Mouse (Mus musculus): ENCODE data around the gene Trove2. TPM values are rescaled to one million over a fixed set of nuclear protein-coding genes. Genes with fewer than 3 reads are reported as not detected.
A peak's percentile ranks its signal among the peaks of the same experiment; 100 is the strongest.

Trove2 gene
- polyA plus RNA-seq, 1 experiment = not detected

GRCm38 (mm10) chr1:143777558-143778218 is 820 bp upstream of the Trove2 start:
- Histone ChIP-seq H3K4me3 (ENCODE audit: insufficient read depth, low read depth, low read length) (peak overlapping the region; percentile 55), H3K27ac (ENCODE audit: insufficient read depth, low read depth, low read length) (0 out of 2 replicates have a peak overlapping the region, but pooled peaks have one; percentile 8), H3K4me1 (ENCODE audit: control insufficient read depth, insufficient read depth, low read length) (peaks cover 6% of the 10 kb centered on the region; the same call in 1 of the 2 replicates)
- under 1% methylated on average over 39 of the region's 39 CpGs for WGBS
- TF ChIP-seq CTCF (IDR thresholded peaks at IDR 0.05; ENCODE audit: insufficient read depth, low read depth, low read length) (no peak), POLR2A (IDR thresholded peaks at IDR 0.05; ENCODE audit: insufficient read depth, low read depth, low read length) (no peak)

- WGBS = 36% methylated on average over 6 of the region's 6 CpGs
- peaks cover 15% of the 10 kb centered on the region for H3K4me1 ChIP-seq (ENCODE audit: control insufficient read depth, insufficient read depth, low read length)
- TF ChIP-seq POLR2A (IDR thresholded peaks at IDR 0.05; ENCODE audit: insufficient read depth, low read depth, low read length) (no peak), CTCF (IDR thresholded peaks at IDR 0.05; ENCODE audit: insufficient read depth, low read depth, low read length) (no peak)
- H3K4me3 ChIP-seq (ENCODE audit: insufficient read depth, low read depth, low read length) = no peak overlapping the region
- no peak overlapping the region for H3K27ac ChIP-seq (ENCODE audit: insufficient read depth, low read depth, low read length)
These were observed 3.0 kb downstream of the Trove2 start for GRCm38 (mm10) chr1:143773909-143774308.

GRCm38 (mm10) chr1:143773082-143773481 is 3.8 kb downstream of the Trove2 start:
- Histone ChIP-seq H3K4me1 (ENCODE audit: control insufficient read depth, insufficient read depth, low read length) (peaks cover 15% of the 10 kb centered on the region), H3K27ac (ENCODE audit: insufficient read depth, low read depth, low read length) (no peak overlapping the region), H3K4me3 (ENCODE audit: insufficient read depth, low read depth, low read length) (no peak overlapping the region)
- no peak for TF ChIP-seq CTCF (IDR thresholded peaks at IDR 0.05; ENCODE audit: insufficient read depth, low read depth, low read length)
- TF ChIP-seq POLR2A (IDR thresholded peaks at IDR 0.05; ENCODE audit: insufficient read depth, low read depth, low read length) = no peak
- 43% methylated on average over 7 of the region's 7 CpGs for WGBS

- H3K4me1 ChIP-seq (ENCODE audit: control insufficient read depth, insufficient read depth, low read length) = peaks cover 11% of the 10 kb centered on the region
- WGBS = 68% methylated on average over 20 of the region's 20 CpGs
- H3K27ac ChIP-seq (ENCODE audit: insufficient read depth, low read depth, low read length) = no peak overlapping the region
- no peak for TF ChIP-seq POLR2A (IDR thresholded peaks at IDR 0.05; ENCODE audit: insufficient read depth, low read depth, low read length)
- no peak for TF ChIP-seq CTCF (IDR thresholded peaks at IDR 0.05; ENCODE audit: insufficient read depth, low read depth, low read length)
- no peak overlapping the region for H3K4me3 ChIP-seq (ENCODE audit: insufficient read depth, low read depth, low read length)
These were observed 6.3 kb downstream of the Trove2 start for GRCm38 (mm10) chr1:143770444-143771109.

GRCm38 (mm10) chr1:143766238-143766637 is 10.6 kb downstream of the Trove2 start:
- TF ChIP-seq CTCF (IDR thresholded peaks at IDR 0.05; ENCODE audit: insufficient read depth, low read depth, low read length) (no peak), POLR2A (IDR thresholded peaks at IDR 0.05; ENCODE audit: insufficient read depth, low read depth, low read length) (no peak)
- Histone ChIP-seq H3K27ac (ENCODE audit: insufficient read depth, low read depth, low read length) (no peak overlapping the region), H3K4me3 (ENCODE audit: insufficient read depth, low read depth, low read length) (no peak overlapping the region), H3K4me1 (ENCODE audit: control insufficient read depth, insufficient read depth, low read length) (peaks cover 6% of the 10 kb centered on the region)
- 89% methylated on average over 6 of the region's 6 CpGs for WGBS

GRCm38 (mm10) chr1:143765801-143766200 is 11.1 kb downstream of the Trove2 start:
- Histone ChIP-seq H3K27ac (ENCODE audit: insufficient read depth, low read depth, low read length) (no peak overlapping the region), H3K4me3 (ENCODE audit: insufficient read depth, low read depth, low read length) (no peak overlapping the region), H3K4me1 (ENCODE audit: control insufficient read depth, insufficient read depth, low read length) (peaks cover 6% of the 10 kb centered on the region)
- WGBS = 87% methylated on average over 4 of the region's 4 CpGs
- no peak for TF ChIP-seq POLR2A (IDR thresholded peaks at IDR 0.05; ENCODE audit: insufficient read depth, low read depth, low read length)
- TF ChIP-seq CTCF (IDR thresholded peaks at IDR 0.05; ENCODE audit: insufficient read depth, low read depth, low read length) = no peak

- Histone ChIP-seq H3K27ac (ENCODE audit: insufficient read depth, low read depth, low read length) (no peak overlapping the region), H3K4me3 (ENCODE audit: insufficient read depth, low read depth, low read length) (no peak overlapping the region), H3K4me1 (ENCODE audit: control insufficient read depth, insufficient read depth, low read length) (no peaks in the 10 kb centered on the region)
- TF ChIP-seq CTCF (IDR thresholded peaks at IDR 0.05; ENCODE audit: insufficient read depth, low read depth, low read length) = no peak
- TF ChIP-seq POLR2A (IDR thresholded peaks at IDR 0.05; ENCODE audit: insufficient read depth, low read depth, low read length) = no peak
- WGBS = 73% methylated on average over 1 of the region's 1 CpGs
These were observed 12.4 kb downstream of the Trove2 start for GRCm38 (mm10) chr1:143764443-143764842.

- H3K4me3 ChIP-seq (ENCODE audit: insufficient read depth, low read depth, low read length) = no peak overlapping the region
- TF ChIP-seq CTCF (IDR thresholded peaks at IDR 0.05; ENCODE audit: insufficient read depth, low read depth, low read length) = no peak
- no peak for TF ChIP-seq POLR2A (IDR thresholded peaks at IDR 0.05; ENCODE audit: insufficient read depth, low read depth, low read length)
- no peak overlapping the region for H3K27ac ChIP-seq (ENCODE audit: insufficient read depth, low read depth, low read length)
- 94% methylated on average over 8 of the region's 8 CpGs for whole genome bisulfite sequencing
- no peaks in the 10 kb centered on the region for H3K4me1 ChIP-seq (ENCODE audit: control insufficient read depth, insufficient read depth, low read length)
These were observed 14.7 kb downstream of the Trove2 start for GRCm38 (mm10) chr1:143762159-143762558.

- TF ChIP-seq CTCF (IDR thresholded peaks at IDR 0.05; ENCODE audit: insufficient read depth, low read depth, low read length) (no peak), POLR2A (IDR thresholded peaks at IDR 0.05; ENCODE audit: insufficient read depth, low read depth, low read length) (no peak)
- no peak overlapping the region for H3K4me3 ChIP-seq (ENCODE audit: insufficient read depth, low read depth, low read length)
- H3K27ac ChIP-seq (ENCODE audit: insufficient read depth, low read depth, low read length) = no peak overlapping the region
- WGBS = 90% methylated on average over 10 of the region's 10 CpGs
- H3K4me1 ChIP-seq (ENCODE audit: control insufficient read depth, insufficient read depth, low read length) = no peaks in the 10 kb centered on the region
These were observed 31.0 kb downstream of the Trove2 start for GRCm38 (mm10) chr1:143745871-143746270.

All from olfactory bulb, adult 2 months (tissue).